25 mouse cellular contexts compared by ENCODE assay signal in the genomic region with DNA sequence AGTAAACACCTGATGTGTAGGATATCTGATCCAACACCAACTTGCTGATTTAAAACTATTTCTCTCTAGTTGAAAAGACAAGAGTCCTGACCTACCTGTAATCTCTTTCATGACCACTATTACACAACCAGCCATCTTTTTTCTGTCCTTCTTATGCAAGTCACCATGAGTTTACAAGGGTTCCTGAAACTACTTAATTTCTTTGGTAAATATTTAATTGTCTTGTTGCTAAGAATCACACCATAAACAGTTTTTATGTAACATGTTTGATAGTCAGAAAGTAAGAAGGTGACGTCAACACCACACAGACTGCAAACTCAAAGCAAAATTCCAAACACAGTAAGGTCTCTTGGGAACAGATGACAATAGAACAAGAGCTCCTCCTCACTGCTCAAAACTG.
"Had no signal": no experiment of that assay in that cellular context is flagged by ENCODE, and none has a peak within 500 bp of the region (broad histone marks: within the 10 kb centered on the region; RNA-seq: fewer than 3 reads in every experiment).

No protein-coding gene starts in this region.

- H3K27me3 ChIP-seq: heart, embryonic 13.5 days; heart, embryonic 15.5 days; hindbrain, embryonic 13.5 days; hindbrain, embryonic 15.5 days; kidney, embryonic 15.5 days; limb, embryonic 12.5 days had no signal

- H3K27ac ChIP-seq: heart, adult 2 months; heart, embryonic 13.5 days; heart, embryonic 15.5 days; hindbrain, embryonic 13.5 days; hindbrain, embryonic 15.5 days; hindbrain, postnatal 0 days; kidney, embryonic 15.5 days; kidney, postnatal 0 days; left cerebral cortex, adult 2 months; limb, embryonic 10.5 days; limb, embryonic 12.5 days had no signal

- H3K4me3 ChIP-seq: heart, adult 2 months; heart, embryonic 13.5 days; heart, embryonic 15.5 days; hindbrain, embryonic 13.5 days; hindbrain, embryonic 15.5 days; kidney, embryonic 15.5 days; left cerebral cortex, adult 2 months; limb, embryonic 10.5 days; limb, embryonic 12.5 days had no signal

- ATAC-seq: forebrain, postnatal 0 days; hindbrain, postnatal 0 days; intestine, embryonic 16.5 days had no signal

- H3K9ac ChIP-seq: forebrain, postnatal 0 days; heart, embryonic 13.5 days; heart, embryonic 15.5 days; hindbrain, embryonic 13.5 days; hindbrain, embryonic 15.5 days; kidney, embryonic 15.5 days; limb, embryonic 12.5 days had no signal

- H3K36me3 ChIP-seq: heart, embryonic 13.5 days; heart, embryonic 15.5 days; hindbrain, embryonic 13.5 days; hindbrain, embryonic 15.5 days; kidney, embryonic 15.5 days; limb, embryonic 10.5 days; limb, embryonic 12.5 days had no signal

- H3K4me1 ChIP-seq: hindbrain, embryonic 13.5 days had no signal

- DNase-seq: forebrain, postnatal 0 days; gastrocnemius, postnatal 14 days; gastrocnemius, postnatal 36 days; heart, adult 11 months; heart, adult 2 months; heart, postnatal 14 days; heart, postnatal 36 days; kidney, adult 11 months; kidney, adult 2 months; kidney, adult 9 months; kidney, postnatal 14 days; kidney, postnatal 36 days; layer of hippocampus, adult 9-11 months; layer of hippocampus, postnatal 36 days had no signal
